Mouse (Mus musculus): ENCODE results near the gene Sstr5. TPM values are rescaled to one million over a fixed set of nuclear protein-coding genes. Genes with fewer than 3 reads are reported as not detected.

Sstr5 gene
- total and polyA plus RNA-seq, 3 experiments, result not detected

DNA sequence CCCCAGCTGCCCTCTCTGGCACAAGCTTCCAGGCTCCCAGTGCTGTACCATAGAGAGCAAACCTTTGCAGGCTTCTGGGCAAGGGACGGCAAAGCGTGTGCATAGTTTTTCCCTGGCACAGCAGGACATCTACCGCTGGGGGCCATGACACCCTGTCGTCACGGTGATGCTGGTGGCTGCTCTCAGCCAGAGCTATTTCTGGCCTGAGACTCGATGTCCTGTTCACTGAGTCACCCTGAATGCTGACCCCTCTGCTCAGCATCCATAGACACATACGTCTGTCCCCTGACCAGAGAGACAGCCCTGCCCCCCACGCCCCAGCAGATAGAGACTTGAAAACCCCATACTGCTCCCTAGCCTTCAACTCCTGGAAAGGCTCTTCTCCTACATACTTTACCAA, 16.9 kb downstream of the Sstr5 start:
- H3K36me3 ChIP-seq (ENCODE audit: control insufficient read depth, insufficient read depth, low read length), result no peaks in the 10 kb centered on the region
- H3K4me3 ChIP-seq, result no peak overlapping the region
- intact Hi-C loops (cut with DNase I), result no loop called here
- H3K79me2 ChIP-seq (replicated peaks; ENCODE audit: control insufficient read depth, insufficient read depth, low read length), result no peaks in the 10 kb centered on the region
- no peak for DNase-seq
- H3K27me3 ChIP-seq (ENCODE audit: control insufficient read depth, insufficient read depth, low read length), result no peaks in the 10 kb centered on the region
- no peaks in the 10 kb centered on the region for H3K4me1 ChIP-seq (ENCODE audit: control insufficient read depth, insufficient read depth, low read length)
- no peak overlapping the region for H3K27ac ChIP-seq
- TF ChIP-seq POLR2A (IDR thresholded peaks at IDR 0.05; ENCODE audit: insufficient read depth, low read depth, low read length) (no peak), EP300 (IDR thresholded peaks at IDR 0.05; ENCODE audit: insufficient read depth, low read depth, low read length) (no peak), CTCF (IDR thresholded peaks at IDR 0.05) (no peak)
- no peak overlapping the region for H3K9ac ChIP-seq (ENCODE audit: low read depth, low read length)
- 39% methylated on average over 8 of the region's 8 CpGs for WGBS

DNA sequence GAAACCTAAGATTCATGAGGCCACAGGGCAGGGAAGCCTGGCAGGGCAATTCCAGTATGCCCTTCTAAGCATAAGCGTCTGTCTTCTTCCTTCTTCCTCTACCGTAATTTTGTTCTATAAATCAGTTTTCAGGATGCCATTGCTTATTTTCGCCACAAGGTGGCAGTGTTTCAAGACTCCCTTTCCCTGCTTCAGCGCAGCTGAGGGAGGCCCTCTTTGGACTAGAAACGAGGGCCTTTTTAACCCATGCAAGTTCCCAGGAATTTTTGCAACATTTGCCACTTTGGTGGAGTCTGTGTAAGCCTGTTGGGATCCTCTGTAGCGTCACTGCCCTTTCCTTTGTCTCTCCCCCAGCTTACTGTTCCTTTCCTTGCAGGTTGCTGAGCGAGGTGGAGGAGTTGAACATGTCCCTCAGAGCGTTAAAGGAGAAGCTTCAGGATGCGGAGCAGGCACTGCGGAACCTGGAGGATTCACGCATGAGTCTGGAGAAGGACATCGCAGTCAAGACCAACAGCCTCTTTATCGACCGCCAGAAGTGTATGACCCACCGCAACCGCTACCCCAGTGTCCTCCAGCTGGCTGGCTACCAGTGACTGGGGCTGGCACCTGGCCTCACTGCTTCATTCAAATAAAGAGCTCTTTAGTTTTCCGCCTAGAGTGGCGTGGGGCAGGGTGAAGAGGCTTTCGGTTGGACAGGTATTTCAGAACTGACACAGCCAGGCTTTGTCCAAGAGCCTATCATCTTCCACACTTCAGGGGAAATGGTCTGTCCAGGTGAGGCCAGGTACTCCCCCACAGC, 20.9 kb downstream of the Sstr5 start:
- H3K27me3 ChIP-seq (ENCODE audit: control insufficient read depth, insufficient read depth, low read length), result no peaks in the 10 kb centered on the region

DNA sequence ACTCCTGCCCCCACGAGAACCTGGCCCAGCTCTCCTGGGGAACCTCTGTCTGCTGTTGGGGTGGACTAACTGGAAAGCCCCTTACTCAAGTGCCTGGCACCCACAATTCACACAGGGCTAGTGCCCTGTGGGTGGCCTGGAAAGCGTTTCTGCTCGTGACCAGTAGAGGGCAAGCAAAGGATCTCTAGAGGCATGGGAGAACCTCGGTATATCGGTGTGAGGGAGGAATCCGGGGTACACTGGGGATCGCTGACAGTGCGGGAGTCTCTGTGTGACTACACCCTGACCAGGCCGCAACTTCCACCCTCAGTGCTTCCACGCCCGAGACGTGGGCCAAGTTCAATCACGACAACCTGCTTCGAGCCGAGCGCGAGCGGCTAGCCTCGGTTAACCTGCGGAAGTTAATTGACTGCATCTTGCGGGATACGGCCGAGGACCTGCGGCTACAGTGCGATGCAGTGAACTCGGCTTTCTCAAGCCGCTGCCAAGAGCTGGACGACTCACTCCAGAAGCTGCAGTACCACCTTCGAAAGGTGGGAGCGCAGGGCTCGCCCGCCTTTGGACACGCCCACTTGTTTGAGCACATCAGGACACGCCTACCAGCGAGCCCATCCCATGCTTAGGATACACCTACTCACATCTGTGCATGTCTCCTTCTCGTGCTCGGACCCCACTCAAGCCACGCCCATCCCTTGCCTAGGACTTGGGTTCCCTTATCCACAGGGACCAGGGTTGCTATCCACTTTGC, 22.6 kb downstream of the Sstr5 start:
- intact Hi-C loops (cut with DNase I), result loop anchor here (1.0 to 5.0 kb wide), 2 partner anchors 33 to 328 kb away; no protein-coding TSS in a partner anchor
- H3K4me1 ChIP-seq (ENCODE audit: control insufficient read depth, insufficient read depth, low read length), result no peaks in the 10 kb centered on the region
- H3K9ac ChIP-seq (ENCODE audit: low read depth, low read length), result no peak overlapping the region
- WGBS, result 3% methylated on average over 38 of the region's 38 CpGs
- H3K36me3 ChIP-seq (ENCODE audit: control insufficient read depth, insufficient read depth, low read length), result no peaks in the 10 kb centered on the region
- no peaks in the 10 kb centered on the region for H3K79me2 ChIP-seq (replicated peaks; ENCODE audit: control insufficient read depth, insufficient read depth, low read length)
- H3K27me3 ChIP-seq (ENCODE audit: control insufficient read depth, insufficient read depth, low read length), result no peaks in the 10 kb centered on the region
- TF ChIP-seq CTCF (IDR thresholded peaks at IDR 0.05) (peak; percentile 64), POLR2A (IDR thresholded peaks at IDR 0.05; ENCODE audit: insufficient read depth, low read depth, low read length) (no peak)
- H3K4me3 ChIP-seq, result peak overlapping the region; percentile 48
- DNase-seq, result peak; percentile 35 to 40
- no peak overlapping the region for H3K27ac ChIP-seq

More for the DNA sequence above, 20.9 kb downstream of the Sstr5 start:
- Histone ChIP-seq H3K36me3 (ENCODE audit: control insufficient read depth, insufficient read depth, low read length) (no peaks in the 10 kb centered on the region), H3K4me1 (ENCODE audit: control insufficient read depth, insufficient read depth, low read length) (no peaks in the 10 kb centered on the region), H3K79me2 (replicated peaks; ENCODE audit: control insufficient read depth, insufficient read depth, low read length) (no peaks in the 10 kb centered on the region), H3K27ac (no peak overlapping the region), H3K4me3 (no peak overlapping the region), H3K9ac (ENCODE audit: low read depth, low read length) (no peak overlapping the region)
- WGBS, result 28% methylated on average over 19 of the region's 19 CpGs
- no peak for TF ChIP-seq POLR2A (IDR thresholded peaks at IDR 0.05; ENCODE audit: insufficient read depth, low read depth, low read length)
- peak; percentile 94 for TF ChIP-seq CTCF (IDR thresholded peaks at IDR 0.05)
- intact Hi-C loops (cut with DNase I), result loop anchor here (1.0 to 5.0 kb wide), 3 partner anchors 31 to 326 kb away; no protein-coding TSS in a partner anchor
- DNase-seq, result peak; percentile 17 to 33

DNA sequence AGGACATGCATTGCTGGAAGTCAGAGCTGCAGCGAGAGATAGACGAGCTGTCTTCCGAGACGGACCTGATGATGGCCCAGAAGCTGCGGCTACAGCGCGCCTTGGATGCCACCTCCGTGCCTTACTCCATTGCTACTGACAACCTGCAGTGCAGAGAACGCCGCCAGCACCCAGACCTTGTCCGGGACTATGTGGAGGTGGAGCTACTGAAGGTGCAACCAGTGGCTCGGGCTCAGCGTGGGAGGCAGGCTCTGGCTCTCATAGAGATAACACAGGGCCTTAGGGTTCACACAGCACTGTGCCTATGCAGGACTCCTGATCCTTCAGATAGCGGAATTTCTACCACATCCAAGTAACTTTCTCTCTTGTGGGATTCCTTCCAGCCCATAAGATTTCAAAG, 25.0 kb downstream of the Sstr5 start:
- H3K27me3 ChIP-seq (ENCODE audit: control insufficient read depth, insufficient read depth, low read length), result no peaks in the 10 kb centered on the region
- H3K27ac ChIP-seq, result no peak overlapping the region
- H3K4me3 ChIP-seq, result no peak overlapping the region
- H3K4me1 ChIP-seq (ENCODE audit: control insufficient read depth, insufficient read depth, low read length), result no peaks in the 10 kb centered on the region
- WGBS, result 42% methylated on average over 14 of the region's 14 CpGs
- no peak for TF ChIP-seq CTCF (IDR thresholded peaks at IDR 0.05)
- TF ChIP-seq EP300 (IDR thresholded peaks at IDR 0.05; ENCODE audit: insufficient read depth, low read depth, low read length), result no peak
- TF ChIP-seq POLR2A (IDR thresholded peaks at IDR 0.05; ENCODE audit: insufficient read depth, low read depth, low read length), result no peak
- H3K79me2 ChIP-seq (replicated peaks; ENCODE audit: control insufficient read depth, insufficient read depth, low read length), result no peaks in the 10 kb centered on the region
- no peak overlapping the region for H3K9ac ChIP-seq (ENCODE audit: low read depth, low read length)
- no peaks in the 10 kb centered on the region for H3K36me3 ChIP-seq (ENCODE audit: control insufficient read depth, insufficient read depth, low read length)
- intact Hi-C loops (cut with DNase I), result no loop called here
- no peak for DNase-seq

DNA sequence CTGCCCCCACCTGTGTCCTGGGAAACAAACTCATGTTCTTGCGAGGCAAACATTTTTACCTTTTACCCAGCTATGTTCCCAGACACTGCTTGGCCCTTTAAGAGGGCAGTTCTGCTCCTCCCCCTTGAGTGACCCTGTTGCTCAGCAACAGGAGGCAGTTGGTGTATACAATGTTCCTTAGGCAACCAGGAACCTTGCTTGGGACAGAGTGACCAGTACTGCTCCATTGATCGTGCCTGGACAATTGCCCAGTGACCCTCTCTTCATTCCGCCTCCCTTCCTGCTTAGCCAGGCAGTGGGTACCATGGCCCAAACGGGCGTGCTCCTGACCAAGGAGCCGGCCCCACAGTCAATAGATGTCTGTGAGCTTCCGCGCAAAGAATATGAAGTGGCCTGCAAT, 25.7 kb downstream of the Sstr5 start:
- no peak overlapping the region for H3K4me3 ChIP-seq
- 35% methylated on average over 8 of the region's 8 CpGs for WGBS
- intact Hi-C loops (cut with DNase I), result no loop called here

DNA sequence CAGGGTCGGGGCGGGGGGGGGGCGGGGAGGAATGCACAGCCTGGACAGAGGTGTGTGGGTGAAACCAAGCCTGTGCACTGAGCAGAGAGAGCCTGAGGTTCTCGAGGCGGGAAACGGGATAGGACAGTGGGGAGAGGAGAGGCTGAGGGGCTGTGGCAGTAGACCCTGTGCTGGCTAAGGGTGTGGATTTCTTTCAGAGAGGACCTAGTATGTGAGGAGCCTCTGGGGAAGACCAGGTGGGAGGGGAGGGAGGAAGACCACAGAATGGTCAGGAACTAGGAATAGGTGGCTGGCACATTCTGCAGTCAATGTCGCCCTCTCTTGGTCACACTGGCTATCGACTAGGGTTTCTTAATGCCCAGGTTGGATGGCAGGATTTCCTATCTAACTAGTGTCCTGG, 27.3 kb downstream of the Sstr5 start:
- Histone ChIP-seq H3K27ac (no peak overlapping the region), H3K79me2 (replicated peaks; ENCODE audit: control insufficient read depth, insufficient read depth, low read length) (no peaks in the 10 kb centered on the region), H3K9ac (ENCODE audit: low read depth, low read length) (no peak overlapping the region), H3K4me1 (ENCODE audit: control insufficient read depth, insufficient read depth, low read length) (no peaks in the 10 kb centered on the region), H3K36me3 (ENCODE audit: control insufficient read depth, insufficient read depth, low read length) (no peaks in the 10 kb centered on the region), H3K27me3 (ENCODE audit: control insufficient read depth, insufficient read depth, low read length) (no peaks in the 10 kb centered on the region), H3K4me3 (no peak overlapping the region)
- peak; percentile 41 to 64 for DNase-seq
- TF ChIP-seq EP300 (IDR thresholded peaks at IDR 0.05; ENCODE audit: insufficient read depth, low read depth, low read length), result peak; percentile 83
- TF ChIP-seq POLR2A (IDR thresholded peaks at IDR 0.05; ENCODE audit: insufficient read depth, low read depth, low read length), result no peak
- TF ChIP-seq CTCF (IDR thresholded peaks at IDR 0.05), result peak; percentile 81
- intact Hi-C loops (cut with DNase I), result loop anchor here (1.0 kb wide), 2 partner anchors 71 to 135 kb away; no protein-coding TSS in a partner anchor
- 20% methylated on average over 7 of the region's 8 CpGs for WGBS

More for the DNA sequence above, 25.7 kb downstream of the Sstr5 start:
- Histone ChIP-seq H3K27me3 (ENCODE audit: control insufficient read depth, insufficient read depth, low read length) (no peaks in the 10 kb centered on the region), H3K27ac (no peak overlapping the region), H3K9ac (ENCODE audit: low read depth, low read length) (no peak overlapping the region), H3K36me3 (ENCODE audit: control insufficient read depth, insufficient read depth, low read length) (no peaks in the 10 kb centered on the region), H3K4me1 (ENCODE audit: control insufficient read depth, insufficient read depth, low read length) (no peaks in the 10 kb centered on the region), H3K79me2 (replicated peaks; ENCODE audit: control insufficient read depth, insufficient read depth, low read length) (no peaks in the 10 kb centered on the region)
- TF ChIP-seq EP300 (IDR thresholded peaks at IDR 0.05; ENCODE audit: insufficient read depth, low read depth, low read length), result no peak
- no peak for TF ChIP-seq CTCF (IDR thresholded peaks at IDR 0.05)
- no peak for TF ChIP-seq POLR2A (IDR thresholded peaks at IDR 0.05; ENCODE audit: insufficient read depth, low read depth, low read length)
- peak in 1 of 2 experiments; percentile 23 for DNase-seq

Measured in heart, adult 2 months (tissue).